Mouse (Mus musculus) stomach, postnatal 0 days (tissue): Measurements from ENCODE around the gene Ncoa1. TPM values are rescaled to one million over a fixed set of nuclear protein-coding genes. Genes with fewer than 3 reads are reported as not detected.

ENCODE experiments used
- ATAC-seq: fragments of 200-750 bp; cut with Nextera tagmentation; 2 replicates; pipeline ENCODE4 v1.8.0; 2017; ENCODE audit not compliant: low FRiP score, low TSS enrichment
- DNase-seq: peaks from one replicate; pipeline ENCODE4 v3.0.0-alpha.2; 2016; ENCODE audit warnings: low spot score
- H3K27ac ChIP-seq: fragments of 300-500 bp; sonication (generic); replicated peaks from 2 replicates; pipeline ENCODE4 v1.5.1; 2014; ENCODE audit warnings: mild to moderate bottlenecking, control low read depth
- H3K27me3 ChIP-seq: fragments of 300-500 bp; sonication (generic); 2 replicates; pipeline ENCODE4 v1.6.1; 2014; ENCODE audit warnings: low read length; ENCODE audit not compliant: control insufficient read depth, insufficient read depth
- H3K36me3 ChIP-seq: fragments of 300-500 bp; sonication (generic); 2 replicates; pipeline ENCODE4 v1.6.1; 2014; ENCODE audit warnings: low read length, mixed read lengths; ENCODE audit not compliant: control insufficient read depth, insufficient read depth
- H3K4me1 ChIP-seq: fragments of 300-500 bp; sonication (generic); replicated peaks from 2 replicates; pipeline ENCODE4 v1.6.1; 2014; ENCODE audit warnings: antibody characterized with exemption; ENCODE audit not compliant: control insufficient read depth, insufficient read depth
- H3K4me2 ChIP-seq: fragments of 300-500 bp; sonication (generic); replicated peaks from 2 replicates; pipeline ENCODE4 v1.6.1; 2014; ENCODE audit warnings: low read depth, mild to moderate bottlenecking, control low read depth, moderate library complexity
- H3K4me3 ChIP-seq: fragments of 300-500 bp; sonication (generic); 2 replicates; pipeline ENCODE4 v1.5.1; 2014; ENCODE audit warnings: low read depth, low read length, control low read depth
- H3K9ac ChIP-seq: fragments of 300-500 bp; sonication (generic); 2 replicates; pipeline ENCODE4 v1.6.1; 2014; ENCODE audit warnings: mild to moderate bottlenecking, low read length, control low read depth, mixed read lengths
- H3K9me3 ChIP-seq: fragments of 300-500 bp; sonication (generic); 2 replicates; pipeline ENCODE4 v1.6.1; 2016; ENCODE audit warnings: low read length; ENCODE audit not compliant: control insufficient read depth
- CTCF ChIP-seq: IDR thresholded peaks from 2 replicates; pipeline ENCODE4 v1.5.1; 2016; ENCODE audit warnings: antibody characterized with exemption, low read depth, mild to moderate bottlenecking, moderate library complexity
- EP300 ChIP-seq: optimal IDR thresholded peaks from 2 replicates; pipeline ENCODE3; 2016; ENCODE audit warnings: antibody characterized with exemption
- WGBS: fragments of 180-500 bp; shearing (Covaris S2); extraction: QIAGEN DNeasy Blood & Tissue Kit; methylation state at CpG from one replicate; pipeline ENCODE4 v1.1.7; 2014; 5-methylcytosine and 5-hydroxymethylcytosine counted together
- polyA plus RNA-seq: library from polyadenylated mRNA; unstranded; fragments of >200 nt; fragmentation: Nextera tagmentation; extraction: Ambion mirVana; gene quantifications from 2 replicates; pipeline ENCODE4 v1.2.1, GENCODE M21; 2015

Ncoa1 gene
- polyA plus RNA-seq, 1 experiment from 2014 or later, result 5.0 TPM

- Histone ChIP-seq H3K27ac (no peak overlapping the region), H3K27me3 (no peaks in the 10 kb centered on the region), H3K36me3 (no peaks in the 10 kb centered on the region), H3K9me3 (no peaks in the 10 kb centered on the region), H3K4me3 (no peak overlapping the region), H3K9ac (no peak overlapping the region), H3K4me2 (no peak overlapping the region), H3K4me1 (peaks cover 4% of the 10 kb centered on the region)
- no peak for ATAC-seq
- DNase-seq, result no peak
- no peak for TF ChIP-seq EP300
- no peak for TF ChIP-seq CTCF
- 79% methylated on average over 4 of the region's 4 CpGs for WGBS
Observed at GRCm38 (mm10) chr12:4480250-4480649, 3.3 kb upstream of the Ncoa1 start.

- H3K9ac ChIP-seq, result no peak overlapping the region
- ATAC-seq (no peak), DNase-seq (no peak)
- 79% methylated on average over 3 of the region's 3 CpGs for WGBS
- TF ChIP-seq EP300 (no peak), CTCF (no peak)
- no peaks in the 10 kb centered on the region for H3K9me3 ChIP-seq
- H3K4me1 ChIP-seq, result peaks cover 4% of the 10 kb centered on the region
- no peak overlapping the region for H3K4me3 ChIP-seq
- no peaks in the 10 kb centered on the region for H3K36me3 ChIP-seq
- no peak overlapping the region for H3K4me2 ChIP-seq
- no peak overlapping the region for H3K27ac ChIP-seq
- no peaks in the 10 kb centered on the region for H3K27me3 ChIP-seq
Observed at GRCm38 (mm10) chr12:4479171-4479881, 2.3 kb upstream of the Ncoa1 start.

GRCm38 (mm10) chr12:4477941-4478795, 1.2 kb upstream of the Ncoa1 start:
- DNase-seq (no peak), ATAC-seq (no peak)
- H3K4me1 ChIP-seq, result peaks cover 4% of the 10 kb centered on the region
- no peaks in the 10 kb centered on the region for H3K27me3 ChIP-seq
- H3K9me3 ChIP-seq, result no peaks in the 10 kb centered on the region
- no peaks in the 10 kb centered on the region for H3K36me3 ChIP-seq
- H3K9ac ChIP-seq, result no peak overlapping the region
- H3K27ac ChIP-seq, result no peak overlapping the region
- no peak overlapping the region for H3K4me3 ChIP-seq
- no peak overlapping the region for H3K4me2 ChIP-seq
- no peak for TF ChIP-seq EP300
- TF ChIP-seq CTCF, result no peak
- 86% methylated on average over 6 of the region's 6 CpGs for WGBS

DNA sequence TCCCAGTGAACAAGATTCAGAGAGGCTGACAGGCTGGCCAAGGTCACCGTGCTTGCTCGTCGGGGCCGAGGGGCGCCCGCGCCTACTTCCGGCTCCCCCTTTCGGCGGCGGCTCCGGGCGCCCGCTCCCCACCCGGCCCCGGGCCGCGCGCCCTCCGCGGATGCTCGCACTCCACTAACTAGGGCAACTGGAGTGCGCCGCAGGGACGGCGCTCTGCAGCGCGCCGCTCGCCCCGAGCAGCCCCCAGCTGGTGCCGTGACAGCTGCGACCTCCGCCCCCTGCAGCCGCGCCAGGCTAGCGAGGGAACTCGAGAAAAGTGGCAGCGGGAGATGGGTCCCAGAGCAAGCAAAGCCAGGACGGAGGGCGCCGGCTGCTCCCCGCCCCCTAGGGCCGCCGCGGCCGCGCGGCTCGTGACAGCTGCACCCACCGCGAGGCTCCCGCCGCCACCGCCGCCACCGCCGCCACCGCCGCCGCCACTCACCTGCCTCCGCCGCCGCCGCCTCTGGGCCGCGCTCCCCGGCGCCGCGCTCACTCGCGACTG, 621 bp downstream of the Ncoa1 start:
- peak; percentile 61 for DNase-seq

GRCm38 (mm10) chr12:4475251-4475993, 1.6 kb downstream of the Ncoa1 start:
- Histone ChIP-seq H3K9me3 (no peaks in the 10 kb centered on the region), H3K27me3 (no peaks in the 10 kb centered on the region), H3K36me3 (no peaks in the 10 kb centered on the region), H3K27ac (no peak overlapping the region), H3K4me2 (peak overlapping the region; percentile 97), H3K9ac (peak overlapping the region; percentile 97), H3K4me1 (peaks cover 4% of the 10 kb centered on the region), H3K4me3 (peak overlapping the region; percentile 90)
- no peak for DNase-seq
- no peak for ATAC-seq
- TF ChIP-seq CTCF (no peak), EP300 (no peak)
- WGBS, result 21% methylated on average over 18 of the region's 18 CpGs

More for the DNA sequence above, 621 bp downstream of the Ncoa1 start:
- peak overlapping the region; percentile 90 for H3K4me3 ChIP-seq
- peak overlapping the region; percentile 97 for H3K9ac ChIP-seq
- H3K36me3 ChIP-seq, result no peaks in the 10 kb centered on the region
- peak overlapping the region; percentile 96 for H3K27ac ChIP-seq
- H3K27me3 ChIP-seq, result no peaks in the 10 kb centered on the region
- peak overlapping the region; percentile 97 for H3K4me2 ChIP-seq
- no peaks in the 10 kb centered on the region for H3K9me3 ChIP-seq
- WGBS, result under 1% methylated on average over 51 of the region's 73 CpGs
- ATAC-seq, result peak; percentile 75
- TF ChIP-seq CTCF (peak; percentile 26; the same call in 1 of the 2 replicates), EP300 (no peak)
- peaks cover 4% of the 10 kb centered on the region for H3K4me1 ChIP-seq
